Mouse (Mus musculus): ENCODE measurements around the gene Ap2s1. TPM values are rescaled to one million over a fixed set of nuclear protein-coding genes. Genes with fewer than 3 reads are reported as not detected.

Ap2s1 gene
- total RNA-seq, 2 experiments from 2014 or later: 95.7 to 210 TPM

DNA sequence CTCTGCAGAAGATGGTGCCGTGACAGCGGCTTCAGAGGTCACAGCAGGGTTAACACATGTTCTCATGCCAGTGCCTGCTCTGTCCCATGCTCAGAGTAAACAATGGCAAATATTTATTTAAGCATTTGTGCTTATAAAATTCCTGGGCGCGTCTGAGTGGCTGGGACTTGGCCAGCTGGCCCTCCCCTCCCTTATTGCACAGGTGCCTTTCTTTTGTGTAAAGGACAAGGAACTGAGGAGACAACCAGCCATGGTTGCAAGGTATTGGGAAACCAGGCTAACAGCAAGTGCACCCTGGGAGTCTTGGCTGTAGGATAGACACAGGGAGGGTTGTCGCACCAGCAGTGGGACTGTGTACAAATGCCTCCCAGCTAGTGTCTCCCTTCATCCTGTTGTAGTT is 54.1 kb downstream of the Ap2s1 start:
- ATAC-seq (ENCODE audit: poor library complexity, severe bottlenecking): no peak

DNA sequence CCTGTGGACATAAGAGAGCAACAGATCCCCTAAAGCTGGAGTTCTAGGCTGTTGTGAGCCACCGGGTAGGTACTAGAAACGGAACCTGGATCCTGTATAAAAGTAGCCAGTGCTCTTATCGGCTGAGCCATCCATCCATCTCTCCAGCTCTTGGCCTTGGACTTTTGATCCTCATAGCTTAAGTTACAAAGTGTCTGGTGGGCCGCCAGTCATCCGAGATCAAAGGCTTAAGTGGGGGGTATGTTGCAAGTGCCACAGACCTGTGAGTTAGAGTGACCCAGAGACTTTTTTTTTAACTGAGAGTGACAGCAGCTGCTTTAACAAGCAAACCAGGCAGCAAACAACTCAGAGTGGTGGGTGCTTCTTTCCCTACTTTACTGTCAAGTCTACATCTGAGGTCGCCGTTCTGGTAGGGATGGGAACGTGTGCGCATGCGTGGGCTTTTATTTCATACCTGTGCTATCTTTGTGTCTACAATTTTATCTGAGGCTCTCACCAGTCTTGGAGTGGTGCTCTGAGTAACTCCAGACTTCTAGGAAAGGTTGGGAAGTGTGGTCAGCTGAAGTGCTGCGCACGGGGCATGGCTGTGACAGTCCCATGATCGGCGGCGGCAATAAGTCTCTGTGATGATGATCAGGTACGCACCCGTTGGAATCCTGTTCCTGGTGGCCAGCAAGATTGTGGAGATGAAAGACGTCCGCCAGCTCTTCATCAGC is 55.0 kb downstream of the Ap2s1 start:
- ATAC-seq (ENCODE audit: poor library complexity, severe bottlenecking): no peak

DNA sequence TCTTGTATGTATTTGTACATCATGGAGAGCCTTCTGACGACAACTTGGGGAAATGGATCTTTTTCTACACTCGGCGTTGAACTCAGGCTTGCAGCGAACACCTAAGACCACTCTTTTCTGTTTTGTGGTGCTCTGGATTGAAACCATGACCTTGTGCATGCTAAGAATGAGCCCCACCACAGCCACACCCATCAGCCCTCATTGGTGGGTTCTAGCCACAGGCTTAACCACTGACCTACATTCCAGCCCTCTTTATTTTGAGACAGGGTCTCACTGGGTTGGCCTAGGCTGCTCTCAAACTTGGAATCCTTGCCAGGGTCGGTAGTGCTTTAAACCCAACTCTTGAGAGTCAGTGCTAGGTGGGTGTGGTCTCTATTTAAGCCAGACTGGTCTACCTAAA is 56.7 kb downstream of the Ap2s1 start:
- no peak for ATAC-seq (ENCODE audit: poor library complexity, severe bottlenecking)

Other genes starting within 250 kb of the Ap2s1 start
- gene Arhgap35, start 123.4 kb upstream of the Ap2s1 start, total RNA-seq (2015): 3.9 and 4.1 TPM in 2 replicates
- 2.6 and 4.1 TPM in 2 replicates for gene Arhgap35, start 123.4 kb upstream of the Ap2s1 start, total RNA-seq (2017)
- not detected in 2 replicates for gene Ceacam15, start 62.7 kb upstream of the Ap2s1 start, total RNA-seq (2015)
- not detected in 2 replicates for gene Ceacam15, start 62.7 kb upstream of the Ap2s1 start, total RNA-seq (2017)
- not detected in 2 replicates for gene Ceacam9, start 16.5 kb upstream of the Ap2s1 start, total RNA-seq (2015)
- gene Ceacam9, start 16.5 kb upstream of the Ap2s1 start, total RNA-seq (2017): not detected in 2 replicates
- 48.1 and 55.7 TPM in 2 replicates for gene Slc1a5, start 42.9 kb downstream of the Ap2s1 start, total RNA-seq (2015)
- gene Slc1a5, start 42.9 kb downstream of the Ap2s1 start, total RNA-seq (2017): 27.8 and 28.4 TPM in 2 replicates
- gene Strn4, start 77.5 kb downstream of the Ap2s1 start, total RNA-seq (2015): 25.7 and 27.6 TPM in 2 replicates
- 45.9 and 50.0 TPM in 2 replicates for gene Strn4, start 77.5 kb downstream of the Ap2s1 start, total RNA-seq (2017)
- gene Fkrp, start 78.3 kb downstream of the Ap2s1 start, total RNA-seq (2015): 8.1 and 12.4 TPM in 2 replicates
- gene Fkrp, start 78.3 kb downstream of the Ap2s1 start, total RNA-seq (2017): 8.1 and 10.6 TPM in 2 replicates
- 8.8 and 14.0 TPM in 2 replicates for gene Prkd2, start 104.5 kb downstream of the Ap2s1 start, total RNA-seq (2015)
- gene Prkd2, start 104.5 kb downstream of the Ap2s1 start, total RNA-seq (2017): 9.4 and 10.1 TPM in 2 replicates
- gene Dact3, start 136.9 kb downstream of the Ap2s1 start, total RNA-seq (2015): 0.09 and 0.23 TPM in 2 replicates
- 0.15 and 0.16 TPM in 2 replicates for gene Dact3, start 136.9 kb downstream of the Ap2s1 start, total RNA-seq (2017)
- gene Gng8, start 153.4 kb downstream of the Ap2s1 start, total RNA-seq (2015): not detected in 2 replicates
- gene Gng8, start 153.4 kb downstream of the Ap2s1 start, total RNA-seq (2017): 0.48 TPM in 1 of 2 replicates, not detected in the other
- gene Ptgir, start 168.1 kb downstream of the Ap2s1 start, total RNA-seq (2015): 16.0 and 18.1 TPM in 2 replicates
- 14.5 and 16.6 TPM in 2 replicates for gene Ptgir, start 168.1 kb downstream of the Ap2s1 start, total RNA-seq (2017)
- 113 and 140 TPM in 2 replicates for gene Calm3, start 185.7 kb downstream of the Ap2s1 start, total RNA-seq (2015)
- gene Calm3, start 185.7 kb downstream of the Ap2s1 start, total RNA-seq (2017): 322 and 392 TPM in 2 replicates
- gene Pnmal2, start 206.3 kb downstream of the Ap2s1 start, total RNA-seq (2015): not detected in 2 replicates
- gene Pnmal2, start 206.3 kb downstream of the Ap2s1 start, total RNA-seq (2017): not detected in 2 replicates
- not detected in 2 replicates for gene Pnmal1, start 221.3 kb downstream of the Ap2s1 start, total RNA-seq (2015)
- gene Pnmal1, start 221.3 kb downstream of the Ap2s1 start, total RNA-seq (2017): not detected in 2 replicates
- gene Gm42372, start 244.7 kb downstream of the Ap2s1 start, total RNA-seq (2015): 0.18 TPM in 1 of 2 replicates, not detected in the other
- gene Gm42372, start 244.7 kb downstream of the Ap2s1 start, total RNA-seq (2017): 0.04 and 0.11 TPM in 2 replicates